Mouse (Mus musculus) neutrophil, adult 83 days (primary cell): ENCODE results near the gene Olfr1555-ps1. TPM values are rescaled to one million over a fixed set of nuclear protein-coding genes. Genes with fewer than 3 reads are reported as not detected.

Experiments
- total RNA-seq, 2 experiments: library from RNA; stranded (reverse); gene quantifications; one replicate each; pipeline ENCODE4 v1.2.4; 2023

The Olfr1555-ps1 gene
- not detected for total RNA-seq

DNA sequence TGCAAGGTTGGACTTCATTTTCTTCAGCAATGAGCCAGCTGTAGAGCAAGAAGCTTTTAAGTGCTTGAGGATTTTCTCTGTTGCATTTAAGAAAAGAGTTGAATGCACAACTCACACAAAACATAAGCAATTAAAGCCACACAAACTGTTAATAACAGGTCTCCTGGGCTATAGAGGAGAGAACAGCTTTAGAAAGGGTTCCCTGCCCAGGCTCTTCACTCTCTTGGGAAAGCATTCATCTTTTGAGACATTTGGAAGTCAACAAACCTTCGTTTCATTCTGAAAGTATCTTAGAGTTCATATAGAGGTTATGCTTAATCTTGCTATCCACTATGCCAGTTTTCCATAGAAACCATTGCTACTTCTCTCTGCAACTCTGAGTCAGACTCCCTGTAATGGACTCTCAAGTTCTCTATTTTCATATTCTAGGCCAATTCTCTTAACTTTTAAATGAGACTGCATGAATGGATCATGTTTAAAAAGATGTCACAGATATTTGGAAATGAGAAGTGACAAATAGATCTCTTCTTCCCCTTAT is at the start of gene Olfr1555-ps1:
Gene Olfr1555-ps1 (minus strand): TSS at position 51 of the 538 bp plus-strand sequence.

GRCm38 (mm10) chr19:12200334-12200733 is 30.4 kb upstream of the Olfr1555-ps1 start, which contains the start of gene Olfr1431:
Gene Olfr1431, plus strand, starts transcription at chr19:12200634.

DNA sequence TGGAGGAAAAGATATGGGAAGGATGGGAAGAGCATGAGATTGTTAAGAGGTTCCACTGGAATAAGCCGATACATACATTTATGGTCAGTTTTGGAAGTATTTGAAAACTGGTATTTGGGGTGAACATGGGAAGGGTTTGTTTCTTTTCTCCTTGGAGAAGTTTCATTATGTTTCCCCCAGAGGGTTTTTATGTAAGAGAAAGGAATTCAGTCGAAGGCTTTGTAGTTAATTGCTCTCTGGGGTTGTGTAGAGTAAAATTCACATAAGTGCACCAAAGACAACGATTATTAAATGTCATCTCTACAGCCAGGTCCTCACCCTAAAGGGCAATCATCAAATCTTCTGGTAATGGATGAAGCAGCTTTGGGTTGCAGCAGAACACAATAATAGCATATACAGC is 46.8 kb downstream of the Olfr1555-ps1 start, which contains the start of gene Olfr76:
Gene Olfr76 (minus strand): TSS at position 101 of the 400 bp plus-strand sequence.

DNA sequence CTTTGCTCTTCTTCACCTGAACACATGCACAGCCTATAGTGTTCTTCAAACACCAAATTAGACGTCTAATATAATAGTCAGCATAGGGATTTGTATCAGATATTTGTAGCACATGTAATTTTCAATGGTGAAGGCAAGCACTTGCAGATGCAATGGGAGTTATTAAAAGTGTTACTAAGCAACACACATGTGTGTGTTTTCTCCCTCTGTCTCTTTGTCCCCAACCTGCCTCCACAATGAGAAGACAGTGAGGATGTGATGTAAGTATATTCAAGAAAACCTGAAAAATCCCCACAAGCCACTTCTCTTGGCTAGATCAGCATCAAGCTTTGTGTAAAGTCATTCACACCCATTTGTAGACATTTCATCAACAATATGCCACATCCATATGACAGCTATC is 54.1 kb downstream of the Olfr1555-ps1 start, which contains the start of gene Olfr1428:
Gene Olfr1428 (minus strand): TSS at position 101 of the 400 bp plus-strand sequence.

Other genes with a start within 250 kb of the Olfr1555-ps1 start
- 10 to 100 TPM; 44.2 to 44.7 TPM for gene Osbp, start 204.2 kb downstream of the Olfr1555-ps1 start, total RNA-seq
- not detected for gene Olfr1423, start 128.8 kb downstream of the Olfr1555-ps1 start, total RNA-seq
- gene Olfr1424, start 107.4 kb downstream of the Olfr1555-ps1 start, total RNA-seq: not detected
- not detected for gene Olfr1425, start 92.4 kb downstream of the Olfr1555-ps1 start, total RNA-seq
- not detected for gene Olfr1426, start 78.1 kb downstream of the Olfr1555-ps1 start, total RNA-seq
- gene Olfr1427, start 66.8 kb downstream of the Olfr1555-ps1 start, total RNA-seq: not detected
- gene Olfr1428, start 54.2 kb downstream of the Olfr1555-ps1 start, total RNA-seq: not detected
- not detected for gene Olfr76, start 46.9 kb downstream of the Olfr1555-ps1 start, total RNA-seq
- gene Olfr1431, start 30.5 kb upstream of the Olfr1555-ps1 start, total RNA-seq: not detected
- not detected for gene Olfr1432, start 62.5 kb upstream of the Olfr1555-ps1 start, total RNA-seq
- not detected for gene Olfr262, start 71.5 kb upstream of the Olfr1555-ps1 start, total RNA-seq
- gene Olfr235, start 90.9 kb upstream of the Olfr1555-ps1 start, total RNA-seq: not detected
- gene Olfr1434, start 109.7 kb upstream of the Olfr1555-ps1 start, total RNA-seq: not detected
- not detected for gene Olfr1436, start 129.0 kb upstream of the Olfr1555-ps1 start, total RNA-seq
- not detected for gene Olfr1437, start 155.0 kb upstream of the Olfr1555-ps1 start, total RNA-seq
- not detected for gene Olfr1438-ps1, start 165.8 kb upstream of the Olfr1555-ps1 start, total RNA-seq
- not detected for gene Olfr1440, start 217.2 kb upstream of the Olfr1555-ps1 start, total RNA-seq
- gene Olfr1441, start 247.3 kb upstream of the Olfr1555-ps1 start, total RNA-seq: not detected